Mouse (Mus musculus) heart, postnatal 25 days (tissue): ENCODE measurements at regions not wholly inside any gene's neighbourhood (a gene's known extent, or its start where the extent isn't known, plus 50 kb on each side); places are given as distances from the start of the nearest gene placed in this dataset.

ENCODE experiments used
- DNase-seq: peaks from one replicate; pipeline ENCODE4 v3.0.0; 2022; ENCODE audit warnings: low spot score
- intact Hi-C: fragments of 180-260 bp; cut with DNase I; formaldehyde crosslinking; loops from one replicate; pipeline ENCODE4 v1.15.1; 2025

DNA sequence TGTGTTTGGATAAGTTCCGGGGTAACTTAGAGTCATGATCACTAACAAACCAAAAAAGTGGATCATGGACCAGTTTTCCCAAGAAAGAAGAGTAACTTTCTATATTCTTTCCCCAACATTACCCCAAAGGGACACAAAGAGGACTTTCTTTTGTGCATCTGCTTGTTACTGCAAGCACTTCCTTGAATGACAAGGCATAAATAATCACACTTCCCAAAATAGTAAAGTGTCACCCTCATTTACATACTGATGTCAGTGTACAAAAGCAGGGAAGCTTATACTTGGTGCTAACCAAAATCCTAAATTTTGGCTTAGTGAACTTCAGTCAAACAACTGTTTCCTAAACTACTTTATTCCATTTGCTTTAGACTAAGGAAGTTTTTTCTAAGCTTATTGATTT, 218.0 kb upstream of the Klf14 start:
- intact Hi-C loops = loop anchor here (1.0 to 5.0 kb wide), 2 partner anchors 45 to 102 kb away; no protein-coding TSS in a partner anchor

DNA sequence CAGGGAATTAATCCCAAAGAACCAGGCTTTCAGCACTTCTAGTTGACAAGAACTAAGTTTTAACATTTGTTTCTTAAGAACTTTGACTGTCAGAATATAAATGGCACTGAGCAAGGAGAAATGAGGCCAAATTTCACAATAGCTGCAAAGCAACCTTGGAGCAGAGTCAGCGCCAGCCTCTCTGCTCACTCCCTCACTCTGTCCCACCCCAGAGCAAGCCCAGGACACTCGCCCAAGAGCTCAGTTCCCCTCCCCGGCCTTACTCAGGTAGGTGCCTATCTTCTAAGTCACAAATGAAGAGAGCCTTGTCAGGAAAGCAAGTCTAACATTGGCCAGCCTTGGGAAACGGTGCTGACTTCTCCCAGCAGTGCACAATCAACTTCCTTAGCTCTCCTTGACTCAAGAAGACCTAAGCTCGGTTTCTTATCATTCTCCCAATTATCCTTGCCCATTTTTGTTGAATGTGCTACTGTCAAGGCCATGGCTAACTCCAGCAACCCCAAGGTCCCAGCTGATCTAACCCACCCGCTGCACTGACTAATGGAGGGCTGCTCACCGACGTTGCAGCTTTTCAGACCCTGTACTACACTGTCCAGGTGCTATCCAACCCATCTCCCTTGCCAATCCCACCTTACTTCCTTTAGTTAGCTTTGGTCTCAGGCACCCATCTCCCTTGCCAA, 219.5 kb upstream of the Klf14 start:
- intact Hi-C loops = loop anchor here (5.0 kb wide), 1 partner anchor 46 kb away; no protein-coding TSS in a partner anchor
- no peak for DNase-seq

More for the DNA sequence above, 218.0 kb upstream of the Klf14 start:
- DNase-seq = no peak

DNA sequence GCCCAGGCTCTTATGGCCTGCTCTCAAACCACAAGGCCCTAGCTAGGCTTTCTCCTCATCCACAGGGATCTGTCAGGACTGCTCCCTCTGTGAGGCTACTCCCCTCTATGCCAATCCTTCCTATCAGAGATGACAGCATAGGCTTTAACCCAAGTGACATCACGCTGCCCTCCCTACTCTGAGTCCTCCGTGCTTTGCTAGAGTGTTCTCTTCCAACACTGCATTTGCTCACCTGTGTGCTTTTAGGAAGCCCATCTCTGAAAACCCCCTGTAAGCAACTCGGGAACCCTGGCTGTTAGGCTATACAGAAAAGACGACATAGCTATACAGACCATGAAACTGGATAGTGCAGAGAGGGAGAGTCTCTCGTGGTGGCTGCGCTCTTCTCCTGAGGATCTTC, 216.3 kb upstream of the Mkln1 start:
- intact Hi-C loops = no loop called here
- no peak for DNase-seq

DNA sequence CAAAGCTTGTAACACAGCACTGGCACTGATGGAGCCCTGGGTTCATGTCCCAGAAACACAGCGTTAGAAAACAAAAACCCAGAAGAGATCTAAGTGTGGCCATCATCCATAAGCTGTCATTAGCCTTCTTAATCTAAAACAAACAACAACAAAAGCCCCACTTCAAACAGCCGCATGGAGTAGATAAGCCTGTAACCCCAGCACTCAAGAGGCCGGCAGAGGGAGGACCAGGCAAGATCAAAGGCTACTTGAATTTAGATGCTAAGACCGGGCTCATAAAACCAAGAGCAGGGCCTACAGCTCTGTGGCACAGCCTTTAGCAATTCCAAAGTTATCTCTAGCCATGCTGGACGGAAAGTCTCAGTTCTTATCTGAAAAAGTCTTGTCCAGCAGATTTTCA, 215.4 kb upstream of the Mkln1 start:
- intact Hi-C loops = no loop called here
- DNase-seq = no peak

DNA sequence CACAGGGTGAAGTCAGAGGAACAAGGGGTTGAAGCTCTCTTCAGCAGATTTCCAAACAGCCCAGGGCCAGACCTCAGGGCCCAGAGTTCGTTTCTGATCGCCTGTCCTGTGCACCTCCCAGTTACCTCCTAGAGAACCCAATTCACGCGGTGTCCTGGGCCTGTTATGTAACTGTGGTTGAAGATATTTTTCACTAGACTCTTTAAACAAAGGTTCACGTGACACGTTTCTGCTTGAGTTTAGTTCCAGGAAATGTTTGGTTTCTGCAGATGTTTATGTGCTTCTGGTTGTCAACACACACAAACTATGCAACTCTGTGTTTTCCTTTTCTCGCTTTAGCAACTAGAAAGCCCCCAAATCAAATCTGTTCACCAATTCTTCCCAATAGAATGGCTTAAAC, 214.0 kb upstream of the Mkln1 start:
- intact Hi-C loops = no loop called here
- no peak for DNase-seq

DNA sequence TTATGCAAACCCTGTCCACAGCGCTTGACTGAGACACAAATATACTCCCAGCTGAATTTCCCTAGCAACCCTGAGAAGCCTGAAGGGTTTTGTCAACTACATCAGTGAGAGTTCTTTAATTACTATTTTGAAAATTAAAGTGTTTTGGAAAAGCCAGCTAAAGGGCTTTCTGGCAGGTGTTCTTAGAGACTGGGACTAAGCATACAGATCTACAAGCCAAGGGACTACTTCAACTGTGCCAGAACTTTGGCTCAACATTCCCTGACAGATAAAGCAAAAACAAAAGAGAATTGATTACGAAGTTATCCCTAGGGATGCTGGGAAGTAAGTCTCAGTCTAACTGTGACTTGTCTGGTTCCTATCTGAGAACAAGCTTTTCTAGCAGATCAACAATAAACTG, 213.4 kb upstream of the Mkln1 start:
- no peak for DNase-seq
- intact Hi-C loops = loop anchor here (5.0 kb wide), 1 partner anchor 207 kb away; no protein-coding TSS in a partner anchor

DNA sequence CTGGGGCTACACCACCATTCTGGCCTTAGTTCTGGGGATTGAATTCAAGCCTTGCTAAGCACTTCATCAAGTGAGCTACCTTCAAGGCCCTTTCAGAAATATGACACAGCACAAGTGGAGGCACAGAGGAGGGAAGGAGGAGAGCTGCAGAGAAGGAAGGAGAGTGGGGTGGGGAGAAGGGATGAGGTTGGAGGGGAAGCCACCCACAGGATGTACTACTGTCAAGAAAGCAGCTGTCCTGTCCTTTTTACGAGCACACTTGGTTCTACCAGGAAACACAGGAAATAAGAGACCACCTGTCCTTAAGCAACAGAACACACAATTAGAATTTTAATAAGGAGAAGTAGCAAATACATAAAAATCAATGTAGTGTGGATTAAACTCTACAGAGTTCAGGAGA, 210.5 kb upstream of the Mkln1 start:
- intact Hi-C loops = loop anchor here (5.0 kb wide), 1 partner anchor 204 kb away; no protein-coding TSS in a partner anchor
- DNase-seq = no peak

DNA sequence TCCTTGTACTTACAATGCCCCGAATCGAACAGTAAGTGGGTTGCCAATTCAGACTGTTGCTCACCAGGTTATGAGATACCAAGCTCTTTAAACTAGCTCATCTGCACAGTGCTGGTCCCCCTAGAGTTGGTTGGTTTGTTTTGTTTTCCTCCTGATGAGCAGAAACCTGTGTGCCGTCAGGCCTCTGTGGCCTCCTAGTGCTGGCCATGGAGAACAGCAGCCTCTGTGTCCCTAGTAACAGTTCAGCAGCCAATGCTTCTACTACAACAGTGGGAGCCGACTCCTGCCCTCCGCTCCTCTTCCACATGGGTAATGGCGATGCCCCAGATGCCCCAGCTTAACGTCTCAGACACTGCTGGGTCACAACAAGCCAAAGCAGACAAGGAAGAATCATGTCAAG, 209.5 kb upstream of the Mkln1 start:
- intact Hi-C loops = loop anchor here (5.0 kb wide), 1 partner anchor 203 kb away; no protein-coding TSS in a partner anchor
- no peak for DNase-seq

DNA sequence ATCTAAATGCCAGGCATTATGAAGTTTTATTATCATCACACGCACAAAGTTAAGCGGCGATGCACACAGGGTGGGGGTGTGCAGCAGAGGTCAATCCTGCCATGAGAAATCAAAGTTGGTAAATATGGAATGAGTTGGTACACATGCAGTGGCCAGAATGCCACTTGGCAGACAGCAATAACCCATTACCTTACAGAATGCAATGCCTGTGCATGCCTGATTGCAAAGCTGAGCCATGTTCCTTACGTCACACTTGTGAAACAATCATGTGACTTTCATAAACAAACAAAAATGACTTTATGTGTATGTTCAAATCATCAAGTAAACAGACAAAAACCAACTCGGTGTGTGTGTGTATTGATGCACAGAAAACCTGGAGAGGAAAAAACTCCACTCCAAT, 208.5 kb upstream of the Mkln1 start:
- intact Hi-C loops = loop anchor here (2.0 kb wide), 1 partner anchor 263 kb away; no protein-coding TSS in a partner anchor
- no peak for DNase-seq

DNA sequence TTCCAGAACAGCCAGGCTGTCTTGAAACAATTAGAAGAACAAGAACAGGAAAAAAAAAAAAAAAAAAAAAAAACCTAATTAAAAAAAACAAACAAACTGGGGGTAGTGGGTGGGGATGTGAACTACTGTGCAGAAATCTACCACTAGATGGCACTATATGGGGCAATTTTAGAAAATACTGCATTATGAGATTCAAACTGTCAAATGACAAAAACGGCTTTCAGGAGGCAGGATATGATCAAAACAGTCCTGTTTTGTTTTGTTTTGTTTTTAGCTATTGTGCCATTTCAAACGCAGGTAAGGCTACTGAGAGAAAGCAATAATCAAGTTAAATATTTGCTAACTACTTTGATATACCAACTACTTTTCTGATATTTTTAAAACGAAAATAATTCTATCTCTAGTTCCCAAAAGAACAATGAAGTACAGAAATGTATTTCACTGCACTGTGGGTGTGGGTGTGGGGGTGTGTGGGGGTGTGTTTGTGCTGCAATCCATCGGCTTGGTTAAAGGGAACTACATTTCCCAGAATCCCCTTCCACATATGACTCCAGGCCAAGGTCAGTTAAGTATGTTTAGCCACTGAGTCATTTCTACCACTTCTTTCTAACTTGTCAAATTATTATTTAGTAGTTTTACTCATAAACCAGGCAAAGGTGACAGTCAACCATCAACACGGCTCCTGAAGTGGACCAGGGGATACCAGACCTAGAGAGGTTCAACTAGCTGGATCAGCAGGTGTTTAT, 207.7 kb upstream of the Mkln1 start:
- intact Hi-C loops = loop anchor here (2.0 kb wide), 1 partner anchor 262 kb away; no protein-coding TSS in a partner anchor

DNA sequence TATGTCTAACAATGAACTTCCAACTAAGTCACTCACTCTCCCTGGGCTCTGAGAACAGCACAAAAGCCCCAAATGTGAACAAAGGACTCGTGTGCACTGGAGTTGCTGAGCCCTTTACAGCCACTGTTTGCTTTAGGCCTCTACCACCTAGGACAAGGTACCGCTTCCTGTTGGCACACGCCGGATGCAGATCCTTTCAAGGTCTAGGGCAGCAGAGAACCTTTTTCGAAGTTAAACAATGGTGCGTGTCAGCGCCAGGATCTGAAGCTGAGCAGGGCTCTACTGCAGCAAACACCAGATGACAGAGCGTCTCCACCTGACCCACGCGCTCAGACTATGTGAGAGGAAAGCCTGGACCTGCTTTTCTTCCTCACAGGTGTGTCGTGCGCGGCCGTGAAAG, 207.0 kb upstream of the Mkln1 start:
- no peak for DNase-seq
- intact Hi-C loops = loop anchor here (2.0 kb wide), 1 partner anchor 261 kb away; no protein-coding TSS in a partner anchor

More for the DNA sequence above, 207.7 kb upstream of the Mkln1 start:
- DNase-seq = no peak

DNA sequence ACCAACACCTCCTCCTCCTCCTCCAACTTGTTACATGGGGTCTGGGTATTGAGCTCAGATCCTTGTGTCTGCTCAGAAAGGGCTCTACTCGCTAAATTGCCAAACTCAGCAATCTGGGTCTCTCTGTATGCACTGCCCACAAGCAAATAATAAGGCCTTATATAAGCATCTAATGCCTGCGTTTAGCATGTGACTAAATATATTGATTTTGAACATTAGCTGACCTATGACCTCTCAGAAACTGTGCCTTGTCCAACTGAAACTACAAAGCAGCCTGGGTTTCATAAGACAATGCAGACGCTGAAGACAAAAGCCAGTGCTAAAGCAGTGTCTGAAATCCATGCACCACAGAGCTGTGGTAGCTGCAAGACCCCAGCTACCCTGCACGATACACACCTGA, 206.3 kb upstream of the Mkln1 start:
- no peak for DNase-seq
- intact Hi-C loops = no loop called here

DNA sequence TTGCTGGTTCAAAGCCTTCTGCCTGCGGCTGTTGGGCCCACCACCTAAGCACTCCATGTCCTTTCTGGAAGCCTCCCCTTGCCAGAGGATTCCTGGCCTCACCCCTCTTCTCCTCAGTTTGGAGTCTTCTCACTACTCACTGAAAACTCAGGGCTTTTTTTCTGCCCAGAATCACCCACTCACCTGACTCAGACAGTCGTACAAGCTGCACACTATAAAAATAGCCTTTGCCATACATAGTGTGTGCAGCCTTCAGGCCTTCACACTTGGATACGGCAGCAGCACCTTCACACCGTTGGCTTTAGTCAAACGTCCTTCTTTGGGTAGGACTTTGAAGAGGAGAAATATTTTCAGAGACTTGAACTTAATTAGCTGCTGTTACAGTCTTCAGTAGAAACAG, 205.3 kb upstream of the Mkln1 start:
- intact Hi-C loops = no loop called here

DNA sequence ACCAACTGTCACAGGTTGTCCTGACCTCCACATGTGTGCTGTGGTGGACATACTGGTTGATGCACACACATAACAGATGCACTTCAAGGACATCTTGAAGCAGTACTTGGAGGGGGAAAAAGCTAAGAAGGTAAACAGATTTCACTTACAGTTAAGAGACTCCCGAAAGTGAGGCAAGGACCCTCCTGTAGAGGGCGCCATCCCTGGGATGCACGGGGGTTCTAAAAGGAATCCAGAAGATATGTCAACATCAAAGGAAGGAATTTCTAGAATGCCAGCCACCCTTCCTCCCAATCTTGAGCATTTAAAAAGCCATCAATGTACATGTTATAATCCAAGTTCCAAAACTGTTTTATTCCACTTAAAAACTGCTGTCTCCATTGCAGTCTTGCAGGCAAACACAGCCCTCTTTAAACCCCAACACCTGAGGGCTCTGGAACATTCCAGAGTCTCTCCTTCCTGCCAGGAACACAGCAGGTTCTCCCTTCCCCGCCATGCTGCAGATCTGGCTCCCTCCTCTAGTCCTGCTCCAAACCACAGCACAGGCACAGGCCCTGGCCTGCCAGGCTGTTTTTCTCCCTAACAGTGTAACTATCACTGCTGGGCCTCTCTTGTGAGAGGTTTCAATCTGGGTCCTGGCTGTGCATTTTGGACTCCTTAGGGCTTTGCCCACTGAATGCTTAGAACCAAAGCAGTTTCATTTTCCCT, 200.8 kb upstream of the Mkln1 start:
- no peak for DNase-seq
- intact Hi-C loops = no loop called here

More for the DNA sequence above, 205.3 kb upstream of the Mkln1 start:
- no peak for DNase-seq

DNA sequence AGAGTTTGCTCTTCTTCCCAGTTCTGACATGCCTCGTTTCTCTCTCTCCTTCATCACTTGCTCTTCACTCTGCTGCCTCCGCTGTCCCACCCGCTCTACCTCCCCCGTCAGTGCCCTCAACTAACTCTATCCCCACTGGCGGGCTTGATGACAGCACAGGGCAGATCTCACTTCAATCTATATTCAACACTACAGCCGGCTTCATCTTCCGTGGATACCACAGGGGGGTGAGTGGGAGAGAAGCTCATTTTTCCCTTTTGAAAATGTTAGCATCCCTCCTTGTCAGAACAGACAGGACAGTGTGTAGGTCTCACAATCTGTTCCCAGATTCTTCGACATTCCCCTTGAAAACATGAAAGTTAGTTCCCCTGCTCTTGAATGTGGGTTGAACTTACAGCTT, 200.2 kb upstream of the Mkln1 start:
- intact Hi-C loops = no loop called here
- no peak for DNase-seq

DNA sequence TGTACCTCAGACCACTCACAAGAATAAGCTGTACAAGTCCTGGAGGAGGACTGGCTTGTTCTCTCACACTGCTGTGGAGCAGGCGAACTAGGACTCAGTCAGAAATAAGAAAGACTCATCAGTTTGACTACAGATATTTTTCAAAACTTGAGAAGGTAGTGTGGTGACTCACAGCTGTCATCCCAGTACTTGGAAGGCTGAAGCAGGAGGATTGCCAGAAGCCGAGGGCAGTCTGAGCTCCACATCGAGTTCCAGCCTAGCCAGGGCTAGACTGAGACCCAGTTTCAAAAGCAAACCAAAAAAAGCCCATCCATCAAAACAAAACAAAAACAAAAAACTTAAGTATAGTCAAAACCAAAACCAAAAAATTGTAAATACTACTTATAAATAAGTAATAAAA, 197.8 kb upstream of the Mkln1 start:
- intact Hi-C loops = no loop called here
- DNase-seq = no peak

DNA sequence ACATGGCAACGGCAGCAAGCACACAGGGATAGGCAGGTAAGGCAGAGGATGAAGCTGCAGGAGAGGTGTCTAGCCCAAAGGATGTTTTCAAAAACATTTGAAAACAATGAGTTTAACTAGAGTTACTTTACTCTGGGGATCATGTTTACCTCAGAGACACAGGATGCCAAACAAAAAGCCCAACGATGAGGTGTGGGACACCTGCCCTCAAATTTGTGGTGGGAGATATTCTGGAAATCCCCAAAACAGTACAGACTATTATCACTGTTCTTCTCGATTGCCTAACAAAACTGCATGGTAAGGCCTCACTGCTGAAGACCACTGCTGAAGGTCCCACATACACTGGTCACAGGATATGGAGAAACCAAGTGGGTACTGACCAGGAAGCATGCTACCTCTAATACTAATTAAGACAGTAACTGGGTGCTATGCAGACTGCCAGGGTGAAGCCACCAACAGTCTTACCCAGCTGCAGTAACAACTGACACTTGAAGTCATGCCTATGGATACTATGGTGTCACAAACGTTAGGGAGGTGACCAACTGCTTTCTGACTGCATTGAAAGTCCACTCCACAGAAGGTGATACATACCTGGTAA, 197.1 kb upstream of the Mkln1 start:
- no peak for DNase-seq
- intact Hi-C loops = no loop called here

DNA sequence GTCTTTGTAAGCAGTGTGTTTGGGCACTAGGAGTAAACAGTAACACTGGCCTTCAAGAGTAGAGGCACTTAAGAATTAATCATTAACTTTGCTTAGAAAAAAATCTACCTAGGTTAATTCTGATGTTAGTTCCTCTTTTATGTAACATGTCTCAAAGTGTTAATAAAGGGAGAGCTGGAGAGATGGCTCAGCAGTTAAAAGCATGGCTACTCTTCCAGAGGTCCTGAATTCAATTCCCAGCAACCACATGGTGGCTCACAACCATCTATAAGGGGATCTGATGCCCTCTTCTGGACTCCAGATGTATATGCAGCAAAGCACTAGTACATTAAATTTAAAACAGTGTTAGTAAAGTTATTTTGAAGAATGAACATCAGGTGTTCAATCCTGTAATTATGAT, 195.9 kb upstream of the Mkln1 start:
- no peak for DNase-seq
- intact Hi-C loops = no loop called here

DNA sequence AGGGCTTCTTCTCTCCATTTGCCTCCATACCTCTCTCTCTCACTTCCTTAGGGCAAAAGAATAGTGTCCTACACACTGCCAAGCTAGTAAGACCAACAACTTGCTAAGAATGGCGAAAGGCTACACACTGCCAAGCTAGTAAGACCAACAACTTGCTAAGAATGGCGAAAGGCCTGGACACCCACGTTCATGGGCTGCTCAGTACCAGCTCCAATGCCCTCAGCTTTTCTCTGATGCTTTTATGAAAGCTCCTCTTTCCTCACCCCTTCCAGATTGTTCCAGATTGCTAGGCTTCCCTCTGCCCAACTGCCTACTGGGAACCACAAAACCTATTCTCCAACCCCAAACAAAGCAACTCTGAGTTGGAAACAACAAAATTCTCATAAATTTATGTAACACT, 194.1 kb upstream of the Mkln1 start:
- DNase-seq = no peak
- intact Hi-C loops = no loop called here

DNA sequence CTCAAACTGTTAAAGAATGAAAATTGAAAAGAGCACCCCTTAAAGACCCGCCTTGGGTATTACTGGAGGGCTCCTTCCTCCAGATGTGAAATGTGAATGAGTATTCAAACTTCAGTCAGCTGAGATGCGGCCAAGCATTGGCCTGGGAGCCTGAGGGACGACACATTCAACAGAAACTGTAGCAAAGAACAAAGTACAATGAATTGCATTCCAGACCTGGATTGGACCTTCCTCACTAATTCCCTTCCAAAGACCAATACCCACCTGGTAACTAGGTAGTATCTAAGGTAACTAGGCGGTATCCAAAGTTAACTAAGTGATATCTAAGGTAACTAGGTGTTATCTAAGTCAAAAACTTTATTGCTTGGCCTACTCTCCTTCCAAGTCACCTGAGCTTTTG, 193.7 kb upstream of the Mkln1 start:
- intact Hi-C loops = no loop called here

More for the DNA sequence above, 193.7 kb upstream of the Mkln1 start:
- no peak for DNase-seq
